Mouse (Mus musculus) A20 (cell line): Measurements from ENCODE around the gene Cox7a2l.

ENCODE experiments used
- DNase-seq: peaks from one replicate; pipeline ENCODE4 v3.0.0-alpha.2; 2011; ENCODE audit warnings: low read depth, low spot score

Gene Cox7a2l

DNA sequence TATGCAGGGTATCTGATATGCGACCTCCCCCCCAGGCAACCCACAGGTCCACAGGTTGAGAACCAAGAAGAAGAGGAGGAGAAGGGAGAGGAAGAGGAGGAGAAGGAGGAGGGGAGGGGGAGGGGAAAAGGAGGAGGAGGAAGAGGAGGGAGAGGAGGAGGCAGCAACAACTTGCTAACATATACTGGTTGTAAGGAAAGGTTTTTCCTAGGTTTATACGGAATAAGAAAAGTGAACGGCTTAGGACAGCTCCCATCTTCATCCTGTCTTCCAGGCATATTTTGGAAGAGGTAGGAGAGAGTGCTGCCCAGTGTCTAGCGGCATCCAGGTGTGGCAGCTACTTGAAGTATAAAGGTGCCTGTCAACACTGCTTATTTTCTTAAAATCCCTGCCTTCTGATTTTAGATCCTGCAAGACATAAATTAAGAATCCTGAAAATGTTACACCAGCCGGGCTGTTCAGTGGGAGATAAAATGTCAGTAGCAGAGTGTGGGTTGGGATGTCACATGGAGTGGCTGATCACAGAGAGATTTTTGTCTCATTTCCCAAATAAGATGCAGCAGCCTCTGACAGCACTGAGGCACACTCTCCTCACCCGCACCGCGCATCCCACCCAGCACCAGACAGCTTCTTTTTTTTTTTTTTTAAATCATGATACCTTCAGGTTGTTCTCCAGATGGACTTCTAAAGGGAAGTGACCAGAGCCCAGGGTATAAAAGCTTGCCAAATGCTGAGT lies at the start of gene Cox7a2l:
Gene Cox7a2l, minus strand, starts transcription at position 51 of the 736 bp plus-strand sequence.
- no peak for DNase-seq

- DNase-seq = no peak
These were observed 48.4 kb upstream of the Cox7a2l start for GRCm38 (mm10) chr17:83565506-83565905.

DNA sequence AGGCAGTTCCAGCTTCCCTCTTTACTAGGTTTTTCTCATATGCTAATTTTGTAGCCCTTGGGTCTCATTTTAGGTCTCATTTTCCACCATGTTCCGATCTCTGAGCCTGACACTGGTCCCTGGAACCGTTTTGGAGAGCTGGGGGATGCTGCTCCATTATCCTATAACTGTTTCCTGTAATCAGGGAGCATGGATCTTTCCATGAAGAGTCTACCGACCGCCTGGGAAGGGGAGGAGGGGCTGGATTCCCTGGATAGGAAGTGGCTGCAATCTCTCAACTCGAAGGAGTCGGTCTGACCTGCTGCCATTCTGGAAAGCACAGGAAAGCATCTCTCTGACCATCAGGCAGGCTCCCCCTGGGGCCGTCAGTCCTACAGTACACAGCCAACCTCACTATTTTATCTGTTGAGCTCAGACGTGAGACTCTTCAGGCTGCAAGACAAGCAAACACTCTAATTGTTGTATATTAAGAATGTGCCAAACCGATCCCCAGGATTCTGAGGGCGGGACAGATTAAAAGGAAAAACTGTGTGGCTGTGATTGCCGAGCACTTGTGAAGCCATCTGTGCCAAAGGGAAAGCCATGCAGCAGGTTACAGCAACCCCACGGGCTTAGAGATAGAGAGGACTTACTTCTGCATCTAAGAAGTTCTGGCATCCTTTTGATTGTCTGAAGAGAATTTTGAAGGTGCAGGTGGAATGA lies 47.1 kb upstream of the Cox7a2l start:
- no peak for DNase-seq

DNA sequence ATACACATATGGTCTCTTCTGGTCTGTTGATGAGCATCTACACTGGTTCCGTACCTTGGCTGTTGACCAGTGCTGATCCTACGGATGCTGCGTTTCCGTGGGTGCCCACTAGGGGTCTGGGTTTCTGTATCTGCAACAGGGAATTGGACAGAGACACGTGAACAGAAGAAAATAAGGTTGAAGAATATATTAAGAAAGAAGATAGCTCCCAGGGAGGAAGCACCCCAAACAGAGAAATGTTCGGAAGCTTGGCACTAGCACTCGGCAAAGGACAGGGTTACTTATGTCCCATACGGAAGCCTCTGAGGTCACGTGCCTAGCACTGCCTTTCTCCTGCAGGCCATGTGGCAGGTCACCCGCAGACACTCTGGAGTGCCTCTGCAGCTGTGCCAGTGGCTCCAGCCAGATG lies 46.6 kb upstream of the Cox7a2l start:
- peak; percentile 65 for DNase-seq

- no peak for DNase-seq
These were observed 45.3 kb upstream of the Cox7a2l start for GRCm38 (mm10) chr17:83562153-83563010.

DNA sequence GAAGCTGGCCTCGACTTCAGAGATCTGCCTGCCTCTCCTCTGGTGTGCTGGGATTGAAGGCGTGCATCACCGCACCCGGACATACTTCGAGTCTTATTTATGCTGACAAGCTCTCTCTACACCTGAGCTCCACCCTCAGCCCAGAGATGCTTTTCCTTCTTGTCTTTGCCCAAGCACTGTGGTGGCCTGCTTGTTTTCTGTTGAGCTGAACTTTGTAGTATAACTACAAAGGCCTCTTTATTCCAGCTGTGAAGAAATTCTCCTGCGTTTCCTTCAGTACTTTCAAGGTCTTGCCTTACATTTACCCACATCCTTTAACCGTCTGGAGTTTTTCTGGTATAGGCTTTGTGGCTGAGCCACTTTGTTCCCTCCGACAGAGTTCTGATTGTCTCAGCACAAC lies 42.0 kb upstream of the Cox7a2l start:
- DNase-seq = no peak

DNA sequence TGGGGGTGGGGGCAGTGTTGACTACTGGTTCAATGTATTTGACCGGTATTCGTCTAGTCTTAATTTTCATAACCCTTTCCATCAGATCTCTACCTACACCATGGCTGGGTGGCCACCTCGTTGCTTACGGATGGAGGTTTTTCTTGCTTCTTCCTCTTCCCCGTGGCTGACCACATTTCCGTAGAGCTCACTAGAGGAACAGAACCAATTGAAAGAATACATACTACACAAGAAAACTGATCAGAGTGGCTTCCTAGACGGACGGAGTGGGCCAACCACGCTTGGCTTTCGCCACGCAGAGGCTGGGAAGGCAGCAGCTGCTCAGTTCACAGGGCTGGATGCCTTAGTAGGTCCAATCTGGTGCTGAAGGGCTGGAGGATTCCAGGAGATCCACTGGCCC lies 38.7 kb upstream of the Cox7a2l start:
- no peak for DNase-seq

DNA sequence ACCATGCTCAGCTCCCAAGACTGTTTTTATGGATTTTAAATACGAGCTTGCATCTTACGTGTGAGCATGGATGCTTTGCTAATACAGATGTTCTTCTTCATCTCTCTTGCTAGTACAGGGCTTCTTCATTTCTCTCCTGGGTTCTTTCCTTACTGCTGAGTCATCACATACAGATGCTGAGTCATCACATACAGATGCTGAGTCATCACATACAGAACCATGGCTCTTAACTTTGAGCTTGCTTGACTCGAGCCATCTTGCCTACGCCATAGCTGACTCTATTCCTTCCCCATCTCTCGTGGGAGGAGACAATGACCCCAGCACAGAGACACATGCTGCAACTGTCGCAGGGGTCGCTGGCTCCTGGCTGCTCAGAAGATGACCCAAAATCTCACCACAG lies 37.9 kb upstream of the Cox7a2l start:
- DNase-seq = no peak

GRCm38 (mm10) chr17:83548501-83549233 lies 31.5 kb upstream of the Cox7a2l start:
- DNase-seq = no peak

DNA sequence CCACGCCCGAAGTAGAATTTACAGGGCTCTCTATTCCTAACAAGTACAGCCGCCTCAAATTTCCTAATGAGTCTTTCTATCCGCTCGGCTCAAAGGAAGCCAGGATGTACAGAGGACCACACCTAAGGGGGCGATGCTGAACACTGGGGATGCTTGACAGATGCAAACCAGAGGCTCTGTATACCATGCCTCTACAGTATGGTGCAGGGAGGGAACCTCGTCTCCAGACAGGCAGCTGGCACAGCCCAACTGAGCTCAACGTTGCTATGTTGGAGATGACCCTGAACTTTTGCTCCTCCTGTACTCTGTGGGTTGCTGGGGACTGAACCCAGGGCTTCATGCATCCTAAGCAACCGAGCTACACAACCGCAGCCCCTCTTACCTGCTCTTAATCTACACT lies 30.0 kb upstream of the Cox7a2l start:
- DNase-seq = no peak

GRCm38 (mm10) chr17:83545756-83546742 lies 28.9 kb upstream of the Cox7a2l start:
- DNase-seq = no peak

DNA sequence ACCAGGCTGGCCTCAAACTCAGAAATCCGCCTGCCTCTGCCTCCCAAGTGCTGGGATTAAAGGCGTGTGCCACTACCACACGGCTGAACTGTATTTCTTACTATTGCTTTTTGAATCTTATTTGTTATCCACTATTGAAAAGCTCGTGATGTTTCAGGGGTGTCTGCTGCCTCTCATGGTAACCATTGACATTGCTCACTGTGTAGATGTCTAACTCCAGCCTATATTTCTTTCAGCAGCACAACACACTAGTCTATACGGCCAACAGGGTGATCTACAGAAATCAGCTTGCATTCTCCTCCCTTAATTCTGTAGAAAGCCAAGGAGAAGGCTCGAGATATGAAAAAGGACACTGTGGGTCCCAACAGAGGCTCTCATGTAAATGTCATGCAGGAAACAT lies 28.1 kb upstream of the Cox7a2l start:
- DNase-seq = no peak

GRCm38 (mm10) chr17:83542424-83542823 lies 25.3 kb upstream of the Cox7a2l start:
- no peak for DNase-seq

- DNase-seq = no peak
These were observed 22.3 kb upstream of the Cox7a2l start for GRCm38 (mm10) chr17:83539262-83540037.

DNA sequence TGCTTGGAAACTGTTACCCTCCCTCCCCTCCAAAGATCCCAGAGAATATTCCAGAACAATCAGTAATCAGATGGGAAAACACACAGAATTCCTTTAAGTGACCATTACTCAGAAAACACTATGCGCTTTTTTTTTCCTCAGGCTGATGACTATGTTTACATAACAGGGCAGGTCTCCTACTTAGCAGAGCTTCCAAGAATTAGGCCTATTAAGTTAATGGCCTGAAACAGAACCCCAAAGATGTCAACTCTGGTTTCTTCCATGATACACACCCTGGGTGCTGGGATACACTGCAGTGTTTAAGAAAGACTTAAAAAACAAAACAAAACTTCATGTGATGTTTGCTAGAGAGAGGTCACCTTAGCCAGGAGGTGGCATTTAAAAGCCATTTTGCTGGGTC lies 21.6 kb upstream of the Cox7a2l start:
- no peak for DNase-seq

DNA sequence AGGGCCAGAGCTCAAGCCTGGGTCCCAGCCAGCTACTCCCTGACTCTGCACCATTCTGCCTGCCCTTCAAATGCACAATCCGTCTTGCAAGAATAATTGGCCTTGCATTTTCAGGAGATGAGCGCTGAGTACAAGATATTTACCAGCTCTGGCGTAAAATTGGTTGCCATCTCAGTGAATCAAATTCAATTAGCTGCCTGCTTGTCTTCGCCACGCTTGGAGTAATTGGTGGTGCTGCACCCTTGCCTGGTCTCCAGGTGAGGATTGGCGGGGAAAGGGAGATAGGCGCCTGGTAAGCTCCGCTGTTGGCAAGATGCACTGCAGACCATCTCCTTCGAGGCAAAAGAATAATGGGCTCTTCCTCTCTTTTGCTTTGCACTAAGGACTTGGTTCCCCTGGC lies 21.0 kb upstream of the Cox7a2l start:
- no peak for DNase-seq

DNA sequence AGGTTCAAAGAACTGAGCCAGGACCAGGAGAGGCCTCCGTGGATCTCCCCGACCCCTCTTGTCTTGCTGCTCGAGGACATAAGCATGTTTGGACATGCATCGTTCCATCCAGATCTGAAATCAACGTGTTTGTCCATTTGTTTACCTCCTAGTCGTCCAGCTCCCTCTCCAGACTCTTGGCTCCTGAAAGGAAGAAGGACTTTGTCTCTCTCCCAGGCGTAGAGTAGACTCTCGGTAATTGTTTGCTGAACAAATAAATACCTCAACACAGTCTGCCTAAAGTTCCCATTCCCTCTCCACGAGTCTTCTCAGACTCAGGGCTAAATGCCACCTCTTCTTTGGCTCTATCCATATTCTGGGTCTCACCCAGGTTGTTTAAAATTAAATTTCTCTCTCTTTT lies 16.0 kb upstream of the Cox7a2l start:
- DNase-seq = no peak

GRCm38 (mm10) chr17:83527651-83528381 lies 10.7 kb upstream of the Cox7a2l start:
- no peak for DNase-seq
